Mouse (Mus musculus): ENCODE measurements around the gene Lhfp.

- no peak for TF ChIP-seq POLR2A (IDR thresholded peaks at IDR 0.05; ENCODE audit: borderline replicate concordance, control insufficient read depth, low read depth, low read length)
- TF ChIP-seq CTCF (IDR thresholded peaks at IDR 0.05; ENCODE audit: control insufficient read depth, insufficient read depth, low read length), result no peak
Observed at GRCm38 (mm10) chr3:53245571-53246208, 204.4 kb downstream of the Lhfp start.

Measured in bone marrow, adult 2 months (tissue).